Mouse (Mus musculus) hindbrain, embryonic 11.5 days (tissue): Measurements from ENCODE around the gene Kirrel3. TPM values are rescaled to one million over a fixed set of nuclear protein-coding genes. Genes with fewer than 3 reads are reported as not detected.

Experiments
- ATAC-seq: fragments of 200-750 bp; cut with Nextera tagmentation; 2 replicates; pipeline ENCODE4 v1.8.0; 2017; ENCODE audit warnings: mild to moderate bottlenecking, moderate TSS enrichment, moderate library complexity; ENCODE audit not compliant: low FRiP score
- DNase-seq: peaks from one replicate; pipeline ENCODE4 v3.0.0-alpha.2; 2015; ENCODE audit warnings: low spot score
- H3K27ac ChIP-seq: fragments of 300-500 bp; sonication (generic); 2 replicates; pipeline ENCODE4 v1.5.1; 2014; ENCODE audit warnings: mild to moderate bottlenecking, low read depth, low read length
- H3K27me3 ChIP-seq: fragments of 300-500 bp; sonication (generic); 2 replicates; pipeline ENCODE4 v1.6.1; 2014; ENCODE audit warnings: mild to moderate bottlenecking, low read length, moderate library complexity, mixed read lengths; ENCODE audit not compliant: control insufficient read depth, insufficient read depth
- H3K36me3 ChIP-seq: fragments of 300-500 bp; sonication (generic); 2 replicates; pipeline ENCODE4 v1.6.1; 2014; ENCODE audit warnings: mild to moderate bottlenecking, low read length, moderate library complexity, mixed read lengths; ENCODE audit not compliant: control insufficient read depth, insufficient read depth
- H3K4me1 ChIP-seq: fragments of 300-500 bp; sonication (generic); replicated peaks from 2 replicates; pipeline ENCODE4 v1.6.1; 2014; ENCODE audit warnings: low read length, mixed read lengths; ENCODE audit not compliant: control insufficient read depth, insufficient read depth
- H3K4me2 ChIP-seq: fragments of 300-500 bp; sonication (generic); replicated peaks from 2 replicates; pipeline ENCODE4 v1.6.1; 2014; ENCODE audit warnings: mild to moderate bottlenecking, low read depth, low read length
- H3K4me3 ChIP-seq: fragments of 300-500 bp; sonication (generic); 2 replicates; pipeline ENCODE4 v1.5.1; 2014; ENCODE audit warnings: low read depth, low read length
- H3K9ac ChIP-seq: fragments of 300-500 bp; sonication (generic); 2 replicates; pipeline ENCODE4 v1.6.1; 2014; ENCODE audit warnings: low read depth, low read length
- H3K9me3 ChIP-seq: fragments of 300-500 bp; sonication (generic); 2 replicates; pipeline ENCODE4 v1.6.1; 2016; ENCODE audit warnings: low read length; ENCODE audit not compliant: control insufficient read depth
- WGBS: fragments of 180-500 bp; shearing (Covaris S2); extraction: QIAGEN DNeasy Blood & Tissue Kit; methylation state at CpG from one replicate; pipeline ENCODE4 v1.1.7; 2014; 5-methylcytosine and 5-hydroxymethylcytosine counted together
- polyA plus RNA-seq: library from polyadenylated mRNA; unstranded; fragments of >200 nt; fragmentation: Nextera tagmentation; extraction: Ambion mirVana; gene quantifications from 2 replicates; pipeline ENCODE4 v1.2.1, GENCODE M21; 2014

Gene Kirrel3
- polyA plus RNA-seq, 1 experiment from 2014 or later = 10.6 TPM

- ATAC-seq = no peak
- Histone ChIP-seq H3K9me3 (no peaks in the 10 kb centered on the region), H3K4me3 (no peak overlapping the region), H3K36me3 (no peaks in the 10 kb centered on the region), H3K27ac (no peak overlapping the region), H3K4me2 (no peak overlapping the region), H3K27me3 (no peaks in the 10 kb centered on the region), H3K9ac (no peak overlapping the region), H3K4me1 (no peaks in the 10 kb centered on the region)
- 85% methylated on average over 5 of the region's 5 CpGs for WGBS
- DNase-seq = no peak
These were observed 439.9 kb downstream of the Kirrel3 start for GRCm38 (mm10) chr9:34925616-34926015.

- ATAC-seq = no peak
- 57% methylated on average over 1 of the region's 1 CpGs for WGBS
- DNase-seq = no peak
These were observed 444.7 kb downstream of the Kirrel3 start for GRCm38 (mm10) chr9:34930371-34930770.

GRCm38 (mm10) chr9:34938140-34938539, 452.4 kb downstream of the Kirrel3 start:
- H3K36me3 ChIP-seq = no peaks in the 10 kb centered on the region
- H3K27ac ChIP-seq = no peak overlapping the region
- no peak overlapping the region for H3K4me2 ChIP-seq
- no peak overlapping the region for H3K4me3 ChIP-seq
- ATAC-seq (no peak), DNase-seq (no peak)
- no peaks in the 10 kb centered on the region for H3K27me3 ChIP-seq
- WGBS = 83% methylated on average over 5 of the region's 5 CpGs
- no peaks in the 10 kb centered on the region for H3K4me1 ChIP-seq
- no peaks in the 10 kb centered on the region for H3K9me3 ChIP-seq
- H3K9ac ChIP-seq = no peak overlapping the region

More at GRCm38 (mm10) chr9:34930371-34930770, 444.7 kb downstream of the Kirrel3 start:
- Histone ChIP-seq H3K9me3 (no peaks in the 10 kb centered on the region), H3K9ac (no peak overlapping the region), H3K36me3 (no peaks in the 10 kb centered on the region), H3K4me3 (no peak overlapping the region), H3K27ac (no peak overlapping the region), H3K4me2 (no peak overlapping the region), H3K27me3 (no peaks in the 10 kb centered on the region), H3K4me1 (no peaks in the 10 kb centered on the region)

- Histone ChIP-seq H3K4me1 (no peaks in the 10 kb centered on the region), H3K36me3 (no peaks in the 10 kb centered on the region), H3K4me2 (no peak overlapping the region), H3K27me3 (no peaks in the 10 kb centered on the region), H3K9ac (no peak overlapping the region), H3K4me3 (no peak overlapping the region), H3K9me3 (no peaks in the 10 kb centered on the region), H3K27ac (no peak overlapping the region)
- ATAC-seq (no peak), DNase-seq (no peak)
- 87% methylated on average over 5 of the region's 5 CpGs for WGBS
These were observed 453.9 kb downstream of the Kirrel3 start for GRCm38 (mm10) chr9:34939621-34940020.

GRCm38 (mm10) chr9:34942122-34942831, 456.6 kb downstream of the Kirrel3 start:
- no peak overlapping the region for H3K9ac ChIP-seq
- no peaks in the 10 kb centered on the region for H3K9me3 ChIP-seq
- no peak overlapping the region for H3K27ac ChIP-seq
- DNase-seq (no peak), ATAC-seq (no peak)
- no peak overlapping the region for H3K4me3 ChIP-seq
- H3K4me1 ChIP-seq = no peaks in the 10 kb centered on the region; the same call in 1 of the 2 replicates
- H3K36me3 ChIP-seq = no peaks in the 10 kb centered on the region
- WGBS = 79% methylated on average over 6 of the region's 6 CpGs
- no peak overlapping the region for H3K4me2 ChIP-seq
- no peaks in the 10 kb centered on the region for H3K27me3 ChIP-seq

- no peaks in the 10 kb centered on the region for H3K9me3 ChIP-seq
- no peak for DNase-seq
- H3K4me2 ChIP-seq = no peak overlapping the region
- H3K4me1 ChIP-seq = no peaks in the 10 kb centered on the region; the same call in 1 of the 2 replicates
- no peaks in the 10 kb centered on the region for H3K27me3 ChIP-seq
- no peaks in the 10 kb centered on the region for H3K36me3 ChIP-seq
- H3K27ac ChIP-seq = no peak overlapping the region
- H3K9ac ChIP-seq = no peak overlapping the region
- 84% methylated on average over 7 of the region's 7 CpGs for WGBS
- H3K4me3 ChIP-seq = no peak overlapping the region
- no peak for ATAC-seq
These were observed 457.3 kb downstream of the Kirrel3 start for GRCm38 (mm10) chr9:34942996-34943395.

GRCm38 (mm10) chr9:34945301-34945700, 459.6 kb downstream of the Kirrel3 start:
- no peak for DNase-seq
- no peak overlapping the region for H3K27ac ChIP-seq
- WGBS = 79% methylated on average over 9 of the region's 9 CpGs

GRCm38 (mm10) chr9:34947258-34947657, 461.6 kb downstream of the Kirrel3 start:
- no peak overlapping the region for H3K27ac ChIP-seq
- 27% methylated on average over 6 of the region's 6 CpGs for WGBS

More at GRCm38 (mm10) chr9:34945301-34945700, 459.6 kb downstream of the Kirrel3 start:
- no peak for ATAC-seq
- H3K9me3 ChIP-seq = no peaks in the 10 kb centered on the region
- no peak overlapping the region for H3K4me3 ChIP-seq
- no peaks in the 10 kb centered on the region for H3K27me3 ChIP-seq
- no peak overlapping the region for H3K4me2 ChIP-seq
- H3K9ac ChIP-seq = no peak overlapping the region
- H3K36me3 ChIP-seq = no peaks in the 10 kb centered on the region
- H3K4me1 ChIP-seq = no peaks in the 10 kb centered on the region; the same call in 1 of the 2 replicates

GRCm38 (mm10) chr9:34947717-34948116, 462.0 kb downstream of the Kirrel3 start:
- no peak for ATAC-seq
- no peak overlapping the region for H3K27ac ChIP-seq
- no peak overlapping the region for H3K9ac ChIP-seq

More at GRCm38 (mm10) chr9:34947258-34947657, 461.6 kb downstream of the Kirrel3 start:
- no peak overlapping the region for H3K9ac ChIP-seq
- H3K4me1 ChIP-seq = peaks cover 2% of the 10 kb centered on the region; the same call in 1 of the 2 replicates
- ATAC-seq = peak; percentile 44; the same call in 1 of the 2 replicates
- no peak overlapping the region for H3K4me2 ChIP-seq
- H3K4me3 ChIP-seq = no peak overlapping the region
- H3K9me3 ChIP-seq = no peaks in the 10 kb centered on the region
- H3K27me3 ChIP-seq = no peaks in the 10 kb centered on the region
- DNase-seq = peak; percentile 8
- H3K36me3 ChIP-seq = no peaks in the 10 kb centered on the region

More at GRCm38 (mm10) chr9:34947717-34948116, 462.0 kb downstream of the Kirrel3 start:
- Histone ChIP-seq H3K4me3 (no peak overlapping the region), H3K36me3 (no peaks in the 10 kb centered on the region), H3K4me2 (no peak overlapping the region), H3K9me3 (no peaks in the 10 kb centered on the region), H3K27me3 (no peaks in the 10 kb centered on the region), H3K4me1 (peaks cover 2% of the 10 kb centered on the region; the same call in 1 of the 2 replicates)
- DNase-seq = no peak
